Mouse (Mus musculus) lung, postnatal 0 days (tissue): ENCODE results near the gene Dbi.

Source experiments
- CTCF ChIP-seq: IDR thresholded peaks from 2 replicates; pipeline ENCODE4 v1.5.1; 2016; ENCODE audit warnings: antibody characterized with exemption, mild to moderate bottlenecking
- EP300 ChIP-seq: IDR thresholded peaks from 2 replicates; pipeline ENCODE4 v1.6.1; 2016; ENCODE audit warnings: antibody characterized with exemption, mild to moderate bottlenecking, control low read depth

GRCm38 (mm10) chr1:120071133-120071532, 49.7 kb downstream of the Dbi start:
- TF ChIP-seq EP300 (no peak), CTCF (no peak)
